Mouse (Mus musculus): ENCODE data around the gene Zfp503.

GRCm38 (mm10) chr14:21941581-21941980 is 47.8 kb downstream of the Zfp503 start:
- TF ChIP-seq CTCF (IDR thresholded peaks at IDR 0.05; ENCODE audit: low read depth) (no peak), EP300 (IDR thresholded peaks at IDR 0.05; ENCODE audit: low read depth) (no peak)
